Mouse (Mus musculus) splenic B cell, adult 2 months (primary cell): ENCODE results near the gene Zfpm1.

Source experiments
- DNase-seq: peaks from one replicate; pipeline ENCODE4 v3.0.0-alpha.2; 2011; ENCODE audit warnings: low read depth, low spot score
- H3K27me3 ChIP-seq: 2 replicates; pipeline ENCODE4 v1.6.1; 2012; ENCODE audit warnings: mild to moderate bottlenecking, low read length, moderate library complexity, mixed read lengths; ENCODE audit not compliant: control insufficient read depth, poor library complexity, insufficient read depth, severe bottlenecking
- H3K36me3 ChIP-seq: 2 replicates; pipeline ENCODE4 v1.6.1; 2012; ENCODE audit warnings: mild to moderate bottlenecking, low read length, moderate library complexity, mixed read lengths; ENCODE audit not compliant: control insufficient read depth, poor library complexity, insufficient read depth, severe bottlenecking

The Zfpm1 gene

DNA sequence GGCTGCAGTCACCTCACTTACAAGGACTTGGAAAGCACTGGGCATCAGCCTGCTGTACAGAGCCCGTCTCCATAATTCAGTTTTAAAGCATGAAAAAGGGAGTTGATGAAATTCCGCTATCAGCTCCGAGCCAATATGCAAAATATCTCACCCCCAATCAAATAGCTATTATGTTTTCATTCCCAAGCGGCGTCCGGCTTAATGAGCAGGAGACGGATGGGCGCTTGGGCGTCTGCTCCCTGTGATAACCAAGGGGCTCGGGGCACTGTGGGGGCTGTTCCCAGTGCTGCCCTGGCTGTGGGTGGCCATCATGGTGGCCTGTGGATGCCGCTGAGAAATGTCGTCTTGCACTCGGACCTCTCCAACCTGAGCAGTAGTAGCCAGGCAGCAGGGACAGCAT, 19.1 kb downstream of the Zfpm1 start:
- no peaks in the 10 kb centered on the region for H3K27me3 ChIP-seq
- DNase-seq, result no peak

DNA sequence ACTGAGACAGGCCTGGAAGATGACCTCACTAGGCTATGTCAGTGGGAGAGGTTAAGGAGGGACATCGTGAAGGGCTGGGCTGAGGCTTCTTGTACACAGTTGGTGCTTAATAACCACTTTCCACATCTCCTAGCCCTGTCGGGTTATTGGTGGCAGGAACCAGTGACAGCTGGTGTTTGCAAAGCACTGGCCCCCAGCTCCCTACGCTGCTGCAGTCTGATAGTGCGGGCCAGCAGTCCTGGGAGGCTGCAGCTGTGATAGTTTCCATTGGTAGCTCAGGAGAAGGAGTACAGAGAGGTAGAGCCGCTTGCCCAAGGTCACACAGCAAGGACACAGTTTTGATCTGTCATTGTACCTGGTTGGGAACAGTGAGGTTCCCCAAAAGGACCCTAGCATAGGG, 19.9 kb downstream of the Zfpm1 start:
- no peaks in the 10 kb centered on the region for H3K27me3 ChIP-seq
- DNase-seq, result no peak
- no peaks in the 10 kb centered on the region for H3K36me3 ChIP-seq

More for the DNA sequence above, 19.1 kb downstream of the Zfpm1 start:
- no peaks in the 10 kb centered on the region for H3K36me3 ChIP-seq

- H3K27me3 ChIP-seq, result no peaks in the 10 kb centered on the region
- DNase-seq, result no peak
- H3K36me3 ChIP-seq, result no peaks in the 10 kb centered on the region
These were observed 21.5 kb downstream of the Zfpm1 start for GRCm38 (mm10) chr8:122303451-122303850.

GRCm38 (mm10) chr8:122304058-122304457, 22.1 kb downstream of the Zfpm1 start:
- Histone ChIP-seq H3K36me3 (no peaks in the 10 kb centered on the region), H3K27me3 (no peaks in the 10 kb centered on the region)
- DNase-seq, result peak; percentile 42

DNA sequence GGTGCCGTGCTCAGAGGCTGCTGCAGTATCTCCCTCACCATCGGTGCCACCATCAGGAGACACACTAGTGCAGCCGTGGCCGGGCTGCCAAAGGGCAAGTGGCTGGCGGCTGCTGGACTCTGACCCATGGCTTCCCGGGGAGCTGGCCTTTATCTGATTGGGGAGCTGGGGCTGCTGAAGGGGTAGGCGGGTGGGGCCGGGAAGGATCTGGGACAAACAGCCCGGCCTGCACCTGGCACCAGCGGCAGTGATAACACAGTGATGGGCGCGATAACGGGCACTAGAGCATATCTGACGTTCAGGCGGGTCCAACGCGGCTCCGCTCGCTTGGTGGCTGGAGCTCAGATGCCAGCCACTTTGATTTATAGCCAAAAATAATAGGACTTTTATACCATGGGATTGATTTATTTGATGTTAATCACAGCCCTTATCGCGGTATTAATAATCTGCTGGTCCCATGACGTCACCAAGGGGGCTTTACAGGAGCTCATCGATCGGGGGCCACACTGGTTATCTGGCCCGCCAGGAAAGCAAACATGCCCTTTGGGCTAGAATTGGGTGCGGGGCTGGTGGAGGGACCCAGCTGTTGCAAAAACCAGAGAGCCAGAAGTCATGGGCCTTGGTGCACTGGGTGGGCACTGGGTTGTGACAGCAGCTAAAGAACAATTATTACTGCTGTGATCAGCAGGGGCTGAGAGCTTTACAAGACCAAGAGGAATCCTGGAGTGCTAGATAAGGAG, 24.9 kb downstream of the Zfpm1 start:
- H3K27me3 ChIP-seq, result no peaks in the 10 kb centered on the region
- H3K36me3 ChIP-seq, result no peaks in the 10 kb centered on the region
- DNase-seq, result no peak

GRCm38 (mm10) chr8:122307836-122308235, 25.9 kb downstream of the Zfpm1 start:
- DNase-seq, result no peak
- Histone ChIP-seq H3K27me3 (no peaks in the 10 kb centered on the region), H3K36me3 (no peaks in the 10 kb centered on the region)

GRCm38 (mm10) chr8:122309272-122309671, 27.3 kb downstream of the Zfpm1 start:
- Histone ChIP-seq H3K36me3 (no peaks in the 10 kb centered on the region), H3K27me3 (no peaks in the 10 kb centered on the region)
- DNase-seq, result no peak

DNA sequence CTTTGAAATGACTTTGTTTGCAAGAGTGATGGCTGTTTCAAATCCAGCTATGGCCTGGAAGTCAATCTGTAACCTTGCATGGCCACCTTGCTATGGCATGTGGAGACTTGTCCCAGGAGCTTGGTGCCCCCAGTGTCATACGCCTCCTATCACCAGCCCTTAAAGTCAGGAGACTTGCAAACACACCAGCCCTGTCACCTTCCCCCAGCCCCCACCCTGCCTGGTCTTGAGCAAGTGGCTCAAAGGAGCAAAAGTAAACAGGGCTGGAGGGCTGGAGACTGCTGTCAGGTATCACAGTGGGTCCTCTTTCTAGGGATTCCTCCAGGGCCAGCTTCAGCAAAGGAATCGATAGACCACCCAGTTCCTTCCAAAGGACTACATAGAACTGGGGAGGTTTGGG, 29.2 kb downstream of the Zfpm1 start:
- H3K27me3 ChIP-seq, result no peaks in the 10 kb centered on the region
- H3K36me3 ChIP-seq, result no peaks in the 10 kb centered on the region
- DNase-seq, result no peak

GRCm38 (mm10) chr8:122312553-122312952, 30.6 kb downstream of the Zfpm1 start:
- H3K27me3 ChIP-seq, result no peaks in the 10 kb centered on the region
- DNase-seq, result no peak
- no peaks in the 10 kb centered on the region for H3K36me3 ChIP-seq

- H3K36me3 ChIP-seq, result no peaks in the 10 kb centered on the region
- no peak for DNase-seq
- H3K27me3 ChIP-seq, result no peaks in the 10 kb centered on the region
These were observed 31.4 kb downstream of the Zfpm1 start for GRCm38 (mm10) chr8:122313310-122313709.

DNA sequence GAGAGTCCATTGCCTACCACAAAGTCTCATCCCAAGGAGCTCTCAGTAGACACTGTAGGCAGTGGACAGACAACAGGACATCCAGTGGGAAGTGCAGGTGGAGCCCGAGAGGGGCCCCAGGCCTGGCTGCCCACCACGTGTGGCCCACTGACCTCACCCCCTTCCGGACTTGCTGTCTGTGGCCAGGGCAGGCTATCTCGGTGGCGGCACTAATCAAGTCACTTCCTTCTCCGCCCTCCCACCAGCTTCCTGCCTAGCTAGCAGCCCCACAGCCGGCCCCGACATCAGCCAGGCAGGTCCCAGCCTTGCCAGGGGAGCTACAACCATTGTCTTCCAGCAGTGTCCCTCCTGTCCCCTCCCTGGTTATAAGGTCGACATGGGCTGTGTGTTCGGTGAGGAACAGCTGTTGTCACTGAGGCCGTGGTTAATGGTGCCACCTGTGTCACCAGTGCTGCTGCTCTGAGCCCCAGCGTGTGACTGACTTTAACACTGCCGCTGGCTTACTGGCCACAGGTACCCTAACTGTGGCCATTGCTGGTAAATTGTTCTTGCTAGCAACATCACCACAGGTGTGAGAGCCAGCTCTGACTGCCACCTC, 33.1 kb downstream of the Zfpm1 start:
- no peaks in the 10 kb centered on the region for H3K36me3 ChIP-seq
- no peaks in the 10 kb centered on the region for H3K27me3 ChIP-seq
- peak; percentile 52 for DNase-seq

DNA sequence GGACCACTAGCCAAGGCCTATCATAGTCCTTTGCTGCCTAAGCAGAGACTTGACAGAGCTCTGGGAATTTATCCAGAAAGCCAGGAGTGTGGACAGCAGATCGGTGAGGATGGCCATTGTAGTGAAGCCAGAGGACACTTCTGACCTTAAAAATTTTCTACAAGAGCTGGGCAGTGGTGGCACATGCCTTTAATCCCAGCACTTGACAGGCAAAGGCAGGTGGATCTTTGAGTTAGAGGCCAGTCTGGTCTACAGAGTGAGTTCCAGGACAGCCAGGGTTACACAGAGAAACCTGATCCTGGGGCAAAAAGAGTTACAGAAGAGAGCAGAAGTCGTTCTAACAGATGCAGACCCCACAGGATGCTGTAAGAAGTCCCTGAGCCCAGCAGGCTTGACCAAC, 34.5 kb downstream of the Zfpm1 start:
- DNase-seq, result no peak
- Histone ChIP-seq H3K36me3 (no peaks in the 10 kb centered on the region), H3K27me3 (no peaks in the 10 kb centered on the region)

- DNase-seq, result no peak
- H3K36me3 ChIP-seq, result no peaks in the 10 kb centered on the region
- H3K27me3 ChIP-seq, result no peaks in the 10 kb centered on the region
These were observed 36.1 kb downstream of the Zfpm1 start for GRCm38 (mm10) chr8:122317918-122318475.

DNA sequence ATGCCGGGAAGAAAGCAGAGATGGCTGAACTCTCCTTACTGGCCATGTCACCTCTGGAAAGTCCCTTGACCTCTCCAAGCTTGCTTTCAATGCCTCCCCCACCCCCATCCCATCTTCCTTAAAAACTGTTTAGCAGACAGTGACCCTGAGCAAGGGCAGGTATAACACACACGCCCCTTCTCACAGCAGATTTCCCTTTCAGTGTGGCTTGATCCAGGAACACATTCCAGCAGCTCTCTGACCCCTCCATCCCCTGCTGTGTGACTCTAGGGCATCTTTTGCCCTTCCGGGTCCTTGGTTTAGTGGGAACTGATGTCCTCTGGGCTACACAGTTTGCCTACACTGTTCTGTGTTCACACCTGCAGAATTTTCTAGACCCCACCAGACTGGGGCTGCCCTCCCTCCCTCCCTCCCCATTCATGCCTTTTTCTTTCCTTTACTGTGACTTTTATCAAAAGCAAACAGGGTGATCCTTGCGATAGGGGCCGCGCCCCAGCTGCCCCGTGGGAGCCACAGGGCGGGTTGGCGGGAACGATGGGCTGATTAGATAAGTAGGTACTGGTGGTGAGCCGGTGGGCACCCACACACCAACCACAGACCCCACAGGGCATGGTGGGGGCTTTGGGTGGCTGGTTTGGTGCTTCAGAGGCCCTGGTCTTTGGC, 37.2 kb downstream of the Zfpm1 start:
- no peaks in the 10 kb centered on the region for H3K27me3 ChIP-seq
- no peak for DNase-seq
- H3K36me3 ChIP-seq, result no peaks in the 10 kb centered on the region

DNA sequence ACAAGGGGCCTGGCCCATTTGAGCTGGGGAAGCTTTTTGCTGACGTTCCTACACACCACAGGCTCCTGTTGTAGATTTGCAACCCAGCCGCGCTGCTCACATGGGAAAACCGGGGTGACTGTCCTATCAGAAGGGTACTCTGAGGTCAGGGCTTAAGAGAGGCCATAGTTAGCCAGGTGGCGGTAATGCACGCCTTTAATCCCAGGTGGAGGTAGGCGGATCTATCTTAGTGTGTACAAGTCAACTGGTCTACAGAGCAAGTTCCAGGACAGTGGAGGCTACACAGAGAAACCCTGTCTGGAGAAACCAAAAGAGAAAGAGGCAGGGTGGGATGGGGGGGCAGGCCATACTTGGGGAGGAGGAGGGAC, 37.8 kb downstream of the Zfpm1 start:
- no peak for DNase-seq
- Histone ChIP-seq H3K27me3 (no peaks in the 10 kb centered on the region), H3K36me3 (no peaks in the 10 kb centered on the region)
